Mouse (Mus musculus): Measurements from ENCODE around the gene Fam189a2. TPM values are rescaled to one million over a fixed set of nuclear protein-coding genes. Genes with fewer than 3 reads are reported as not detected.

The Fam189a2 gene
- polyA plus RNA-seq, 2 experiments, result 1.0 to 4.5 TPM

- no peaks in the 10 kb centered on the region for H3K9me3 ChIP-seq (ENCODE audit: control insufficient read depth, low read length)
- no peak for ATAC-seq (ENCODE audit: low FRiP score, low read depth)
- TF ChIP-seq POLR2A (IDR thresholded peaks at IDR 0.05; ENCODE audit: borderline replicate concordance, extremely low read depth, insufficient read depth, insufficient read length), result no peak
- no peak overlapping the region for H3K4me2 ChIP-seq (replicated peaks; ENCODE audit: low read depth, low read length, severe bottlenecking)
- no peaks in the 10 kb centered on the region for H3K27me3 ChIP-seq (ENCODE audit: control insufficient read depth, insufficient read depth, low read length)
- no peak overlapping the region for H3K27ac ChIP-seq (replicated peaks; ENCODE audit: low read depth, low read length)
- no peak for DNase-seq (ENCODE audit: low spot score)
- H3K4me3 ChIP-seq (replicated peaks; ENCODE audit: low read length), result no peak overlapping the region
- peaks cover 9% of the 10 kb centered on the region; the same call in 1 of the 2 replicates for H3K4me1 ChIP-seq (ENCODE audit: control insufficient read depth, insufficient read depth, low read length)
- no peak overlapping the region for H3K9ac ChIP-seq (ENCODE audit: low read depth, low read length, severe bottlenecking)
- no peaks in the 10 kb centered on the region for H3K36me3 ChIP-seq (ENCODE audit: control insufficient read depth, insufficient read depth, low read length)
- WGBS, result 67% methylated on average over 5 of the region's 5 CpGs
Measured at GRCm38 (mm10) chr19:23968125-23968861, 62.5 kb downstream of the Fam189a2 start.

- H3K36me3 ChIP-seq (ENCODE audit: control insufficient read depth, insufficient read depth, low read length), result no peaks in the 10 kb centered on the region
- TF ChIP-seq POLR2A (IDR thresholded peaks at IDR 0.05; ENCODE audit: borderline replicate concordance, extremely low read depth, insufficient read depth, insufficient read length), result no peak
- H3K9me3 ChIP-seq (ENCODE audit: control insufficient read depth, low read length), result no peaks in the 10 kb centered on the region
- H3K4me2 ChIP-seq (replicated peaks; ENCODE audit: low read depth, low read length, severe bottlenecking), result no peak overlapping the region
- H3K27ac ChIP-seq (replicated peaks; ENCODE audit: low read depth, low read length), result no peak overlapping the region
- no peaks in the 10 kb centered on the region for H3K27me3 ChIP-seq (ENCODE audit: control insufficient read depth, insufficient read depth, low read length)
- no peak overlapping the region for H3K4me3 ChIP-seq (replicated peaks; ENCODE audit: low read length)
- WGBS, result 52% methylated on average over 2 of the region's 2 CpGs
- ATAC-seq (ENCODE audit: low FRiP score, low read depth) (no peak), DNase-seq (ENCODE audit: low spot score) (no peak)
- no peaks in the 10 kb centered on the region for H3K4me1 ChIP-seq (ENCODE audit: control insufficient read depth, insufficient read depth, low read length)
- H3K9ac ChIP-seq (ENCODE audit: low read depth, low read length, severe bottlenecking), result no peak overlapping the region
Measured at GRCm38 (mm10) chr19:23967156-23967555, 63.7 kb downstream of the Fam189a2 start.

DNA sequence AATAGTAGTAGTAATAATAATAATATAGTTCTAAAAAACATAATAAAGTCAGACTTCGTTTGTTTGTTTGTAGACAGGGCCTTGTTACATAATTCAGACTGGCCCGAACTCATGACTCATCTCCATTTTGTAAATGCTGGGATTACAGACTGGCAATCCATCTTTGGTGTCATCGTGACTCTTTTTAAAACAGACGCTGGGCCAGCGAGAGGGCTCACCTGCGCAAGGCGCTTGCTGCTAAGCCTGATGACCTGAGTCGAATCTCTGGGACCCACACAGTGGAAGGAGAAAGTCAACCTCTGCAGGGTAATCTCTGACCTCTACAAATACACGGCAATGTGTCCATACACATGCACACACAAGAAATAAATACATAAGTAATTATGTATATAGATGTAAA is 64.4 kb downstream of the Fam189a2 start:
- Histone ChIP-seq H3K9me3 (ENCODE audit: control insufficient read depth, low read length) (no peaks in the 10 kb centered on the region), H3K4me3 (replicated peaks; ENCODE audit: low read length) (no peak overlapping the region), H3K4me1 (ENCODE audit: control insufficient read depth, insufficient read depth, low read length) (no peaks in the 10 kb centered on the region), H3K4me2 (replicated peaks; ENCODE audit: low read depth, low read length, severe bottlenecking) (no peak overlapping the region), H3K9ac (ENCODE audit: low read depth, low read length, severe bottlenecking) (no peak overlapping the region), H3K27ac (replicated peaks; ENCODE audit: low read depth, low read length) (no peak overlapping the region), H3K36me3 (ENCODE audit: control insufficient read depth, insufficient read depth, low read length) (no peaks in the 10 kb centered on the region), H3K27me3 (ENCODE audit: control insufficient read depth, insufficient read depth, low read length) (no peaks in the 10 kb centered on the region)
- WGBS, result 89% methylated on average over 9 of the region's 9 CpGs
- no peak for TF ChIP-seq POLR2A (IDR thresholded peaks at IDR 0.05; ENCODE audit: borderline replicate concordance, extremely low read depth, insufficient read depth, insufficient read length)
- no peak for ATAC-seq (ENCODE audit: low FRiP score, low read depth)
- no peak for DNase-seq (ENCODE audit: low spot score)

DNA sequence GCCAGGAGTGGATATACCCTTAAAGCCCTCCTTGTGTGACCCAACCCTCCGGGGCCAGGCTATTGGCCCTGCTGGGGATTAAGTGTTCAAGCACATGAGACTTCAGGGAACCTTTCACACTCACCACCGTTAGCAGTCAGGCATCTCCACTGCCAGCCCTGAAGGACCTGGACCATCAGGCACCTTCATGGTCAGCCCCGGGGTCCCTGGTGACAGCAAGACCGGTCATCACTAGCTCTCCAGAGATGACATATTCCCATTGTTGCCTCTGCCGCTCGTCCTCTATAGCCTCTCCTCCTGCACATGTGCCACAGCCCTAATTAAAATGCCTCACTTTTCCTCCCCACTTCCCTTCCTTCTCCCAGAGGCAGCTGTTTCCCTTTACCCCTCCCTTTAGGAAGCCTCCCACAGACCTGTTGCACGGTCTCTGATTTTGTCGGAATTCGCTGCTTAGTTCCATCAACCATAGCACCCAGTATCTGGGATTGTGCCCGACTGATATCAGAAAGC is 66.4 kb downstream of the Fam189a2 start:
- 68% methylated on average over 10 of the region's 10 CpGs for WGBS
- no peak for TF ChIP-seq POLR2A (IDR thresholded peaks at IDR 0.05; ENCODE audit: borderline replicate concordance, extremely low read depth, insufficient read depth, insufficient read length)
- H3K27ac ChIP-seq (replicated peaks; ENCODE audit: low read depth, low read length), result no peak overlapping the region

GRCm38 (mm10) chr19:23961516-23961915 is 69.3 kb downstream of the Fam189a2 start:
- no peaks in the 10 kb centered on the region for H3K9me3 ChIP-seq (ENCODE audit: control insufficient read depth, low read length)
- H3K4me2 ChIP-seq (replicated peaks; ENCODE audit: low read depth, low read length, severe bottlenecking), result no peak overlapping the region
- ATAC-seq (ENCODE audit: low FRiP score, low read depth), result peak; percentile 69; the same call in 1 of the 2 replicates
- H3K4me1 ChIP-seq (ENCODE audit: control insufficient read depth, insufficient read depth, low read length), result peaks cover 3% of the 10 kb centered on the region; the same call in 1 of the 2 replicates
- H3K27me3 ChIP-seq (ENCODE audit: control insufficient read depth, insufficient read depth, low read length), result no peaks in the 10 kb centered on the region
- no peaks in the 10 kb centered on the region for H3K36me3 ChIP-seq (ENCODE audit: control insufficient read depth, insufficient read depth, low read length)
- no peak for TF ChIP-seq POLR2A (IDR thresholded peaks at IDR 0.05; ENCODE audit: borderline replicate concordance, extremely low read depth, insufficient read depth, insufficient read length)
- 1% methylated on average over 8 of the region's 8 CpGs for WGBS
- H3K9ac ChIP-seq (ENCODE audit: low read depth, low read length, severe bottlenecking), result no peak overlapping the region
- H3K4me3 ChIP-seq (replicated peaks; ENCODE audit: low read length), result no peak overlapping the region
- H3K27ac ChIP-seq (replicated peaks; ENCODE audit: low read depth, low read length), result no peak overlapping the region
- no peak for DNase-seq (ENCODE audit: low spot score)

More for the DNA sequence above, 66.4 kb downstream of the Fam189a2 start:
- DNase-seq (ENCODE audit: low spot score) (no peak), ATAC-seq (ENCODE audit: low FRiP score, low read depth) (no peak)
- Histone ChIP-seq H3K27me3 (ENCODE audit: control insufficient read depth, insufficient read depth, low read length) (no peaks in the 10 kb centered on the region), H3K4me2 (replicated peaks; ENCODE audit: low read depth, low read length, severe bottlenecking) (no peak overlapping the region), H3K4me1 (ENCODE audit: control insufficient read depth, insufficient read depth, low read length) (peaks cover 3% of the 10 kb centered on the region; the same call in 1 of the 2 replicates), H3K9ac (ENCODE audit: low read depth, low read length, severe bottlenecking) (no peak overlapping the region), H3K9me3 (ENCODE audit: control insufficient read depth, low read length) (no peaks in the 10 kb centered on the region), H3K4me3 (replicated peaks; ENCODE audit: low read length) (no peak overlapping the region), H3K36me3 (ENCODE audit: control insufficient read depth, insufficient read depth, low read length) (no peaks in the 10 kb centered on the region)

Measured in limb, embryonic 14.5 days (tissue).